Mouse (Mus musculus): ENCODE measurements around the gene Tapt1. TPM values are rescaled to one million over a fixed set of nuclear protein-coding genes. Genes with fewer than 3 reads are reported as not detected.

Gene Tapt1
- polyA plus RNA-seq, 1 experiment = 22.5 TPM

GRCm38 (mm10) chr5:44241726-44242125 lies 15.3 kb upstream of the Tapt1 start:
- TF ChIP-seq POLR2A (IDR thresholded peaks at IDR 0.05; ENCODE audit: insufficient read depth, low read length) (no peak), CTCF (IDR thresholded peaks at IDR 0.05; ENCODE audit: low read depth, low read length) (no peak), EP300 (IDR thresholded peaks at IDR 0.05; ENCODE audit: insufficient read depth, low read depth, low read length) (no peak)
- Histone ChIP-seq H3K4me1 (ENCODE audit: control insufficient read depth, insufficient read depth, low read length) (no peaks in the 10 kb centered on the region), H3K9ac (ENCODE audit: low read depth, poor library complexity, severe bottlenecking) (no peak overlapping the region), H3K27ac (ENCODE audit: insufficient read depth, low read length) (no peak overlapping the region), H3K4me3 (ENCODE audit: low read depth, low read length) (no peak overlapping the region), H3K9me3 (replicated peaks; ENCODE audit: control insufficient read depth, insufficient read depth, low read length, poor library complexity, severe bottlenecking) (no peaks in the 10 kb centered on the region), H3K27me3 (ENCODE audit: control insufficient read depth, insufficient read depth, low read length, poor library complexity, severe bottlenecking) (no peaks in the 10 kb centered on the region), H3K36me3 (ENCODE audit: control insufficient read depth, insufficient read depth, low read length, poor library complexity, severe bottlenecking) (no peaks in the 10 kb centered on the region)

GRCm38 (mm10) chr5:44239187-44240136 lies 13.0 kb upstream of the Tapt1 start:
- Histone ChIP-seq H3K9ac (ENCODE audit: low read depth, poor library complexity, severe bottlenecking) (no peak overlapping the region), H3K27ac (ENCODE audit: insufficient read depth, low read length) (no peak overlapping the region), H3K4me1 (ENCODE audit: control insufficient read depth, insufficient read depth, low read length) (no peaks in the 10 kb centered on the region), H3K4me3 (ENCODE audit: low read depth, low read length) (no peak overlapping the region), H3K36me3 (ENCODE audit: control insufficient read depth, insufficient read depth, low read length, poor library complexity, severe bottlenecking) (no peaks in the 10 kb centered on the region), H3K27me3 (ENCODE audit: control insufficient read depth, insufficient read depth, low read length, poor library complexity, severe bottlenecking) (no peaks in the 10 kb centered on the region), H3K9me3 (replicated peaks; ENCODE audit: control insufficient read depth, insufficient read depth, low read length, poor library complexity, severe bottlenecking) (no peaks in the 10 kb centered on the region)
- no peak for TF ChIP-seq CTCF (IDR thresholded peaks at IDR 0.05; ENCODE audit: low read depth, low read length)
- TF ChIP-seq EP300 (IDR thresholded peaks at IDR 0.05; ENCODE audit: insufficient read depth, low read depth, low read length) = no peak
- TF ChIP-seq POLR2A (IDR thresholded peaks at IDR 0.05; ENCODE audit: insufficient read depth, low read length) = no peak

GRCm38 (mm10) chr5:44238201-44238600 lies 11.8 kb upstream of the Tapt1 start:
- no peak overlapping the region for H3K9ac ChIP-seq (ENCODE audit: low read depth, poor library complexity, severe bottlenecking)
- H3K4me1 ChIP-seq (ENCODE audit: control insufficient read depth, insufficient read depth, low read length) = no peaks in the 10 kb centered on the region
- H3K9me3 ChIP-seq (replicated peaks; ENCODE audit: control insufficient read depth, insufficient read depth, low read length, poor library complexity, severe bottlenecking) = no peaks in the 10 kb centered on the region
- H3K27ac ChIP-seq (ENCODE audit: insufficient read depth, low read length) = no peak overlapping the region
- no peaks in the 10 kb centered on the region for H3K27me3 ChIP-seq (ENCODE audit: control insufficient read depth, insufficient read depth, low read length, poor library complexity, severe bottlenecking)
- H3K36me3 ChIP-seq (ENCODE audit: control insufficient read depth, insufficient read depth, low read length, poor library complexity, severe bottlenecking) = no peaks in the 10 kb centered on the region
- H3K4me3 ChIP-seq (ENCODE audit: low read depth, low read length) = no peak overlapping the region
- no peak for TF ChIP-seq CTCF (IDR thresholded peaks at IDR 0.05; ENCODE audit: low read depth, low read length)
- TF ChIP-seq POLR2A (IDR thresholded peaks at IDR 0.05; ENCODE audit: insufficient read depth, low read length) = no peak
- no peak for TF ChIP-seq EP300 (IDR thresholded peaks at IDR 0.05; ENCODE audit: insufficient read depth, low read depth, low read length)

GRCm38 (mm10) chr5:44234606-44235005 lies 8.2 kb upstream of the Tapt1 start:
- Histone ChIP-seq H3K36me3 (ENCODE audit: control insufficient read depth, insufficient read depth, low read length, poor library complexity, severe bottlenecking) (no peaks in the 10 kb centered on the region), H3K27me3 (ENCODE audit: control insufficient read depth, insufficient read depth, low read length, poor library complexity, severe bottlenecking) (no peaks in the 10 kb centered on the region), H3K9me3 (replicated peaks; ENCODE audit: control insufficient read depth, insufficient read depth, low read length, poor library complexity, severe bottlenecking) (no peaks in the 10 kb centered on the region), H3K4me3 (ENCODE audit: low read depth, low read length) (no peak overlapping the region), H3K9ac (ENCODE audit: low read depth, poor library complexity, severe bottlenecking) (no peak overlapping the region), H3K27ac (ENCODE audit: insufficient read depth, low read length) (no peak overlapping the region), H3K4me1 (ENCODE audit: control insufficient read depth, insufficient read depth, low read length) (no peaks in the 10 kb centered on the region)
- TF ChIP-seq CTCF (IDR thresholded peaks at IDR 0.05; ENCODE audit: low read depth, low read length) (no peak), EP300 (IDR thresholded peaks at IDR 0.05; ENCODE audit: insufficient read depth, low read depth, low read length) (no peak), POLR2A (IDR thresholded peaks at IDR 0.05; ENCODE audit: insufficient read depth, low read length) (no peak)

GRCm38 (mm10) chr5:44233933-44234332 lies 7.5 kb upstream of the Tapt1 start:
- H3K9me3 ChIP-seq (replicated peaks; ENCODE audit: control insufficient read depth, insufficient read depth, low read length, poor library complexity, severe bottlenecking) = no peaks in the 10 kb centered on the region
- H3K4me1 ChIP-seq (ENCODE audit: control insufficient read depth, insufficient read depth, low read length) = no peaks in the 10 kb centered on the region
- no peak overlapping the region for H3K4me3 ChIP-seq (ENCODE audit: low read depth, low read length)
- no peak overlapping the region for H3K9ac ChIP-seq (ENCODE audit: low read depth, poor library complexity, severe bottlenecking)
- H3K36me3 ChIP-seq (ENCODE audit: control insufficient read depth, insufficient read depth, low read length, poor library complexity, severe bottlenecking) = no peaks in the 10 kb centered on the region
- TF ChIP-seq CTCF (IDR thresholded peaks at IDR 0.05; ENCODE audit: low read depth, low read length) (no peak), EP300 (IDR thresholded peaks at IDR 0.05; ENCODE audit: insufficient read depth, low read depth, low read length) (no peak), POLR2A (IDR thresholded peaks at IDR 0.05; ENCODE audit: insufficient read depth, low read length) (no peak)
- H3K27me3 ChIP-seq (ENCODE audit: control insufficient read depth, insufficient read depth, low read length, poor library complexity, severe bottlenecking) = no peaks in the 10 kb centered on the region
- H3K27ac ChIP-seq (ENCODE audit: insufficient read depth, low read length) = no peak overlapping the region

- no peak for TF ChIP-seq POLR2A (IDR thresholded peaks at IDR 0.05; ENCODE audit: insufficient read depth, low read length)
- TF ChIP-seq CTCF (IDR thresholded peaks at IDR 0.05; ENCODE audit: low read depth, low read length) = no peak
- no peak for TF ChIP-seq EP300 (IDR thresholded peaks at IDR 0.05; ENCODE audit: insufficient read depth, low read depth, low read length)
Observed at GRCm38 (mm10) chr5:44228756-44229155, 2.3 kb upstream of the Tapt1 start.

More at GRCm38 (mm10) chr5:44228756-44229155, 2.3 kb upstream of the Tapt1 start:
- H3K36me3 ChIP-seq (ENCODE audit: control insufficient read depth, insufficient read depth, low read length, poor library complexity, severe bottlenecking) = no peaks in the 10 kb centered on the region
- no peak overlapping the region for H3K9ac ChIP-seq (ENCODE audit: low read depth, poor library complexity, severe bottlenecking)
- no peaks in the 10 kb centered on the region for H3K4me1 ChIP-seq (ENCODE audit: control insufficient read depth, insufficient read depth, low read length)
- H3K27me3 ChIP-seq (ENCODE audit: control insufficient read depth, insufficient read depth, low read length, poor library complexity, severe bottlenecking) = no peaks in the 10 kb centered on the region
- no peak overlapping the region for H3K27ac ChIP-seq (ENCODE audit: insufficient read depth, low read length)
- H3K4me3 ChIP-seq (ENCODE audit: low read depth, low read length) = no peak overlapping the region
- no peaks in the 10 kb centered on the region for H3K9me3 ChIP-seq (replicated peaks; ENCODE audit: control insufficient read depth, insufficient read depth, low read length, poor library complexity, severe bottlenecking)
